Mouse (Mus musculus): ENCODE data around the gene Arhgef10l.

DNA sequence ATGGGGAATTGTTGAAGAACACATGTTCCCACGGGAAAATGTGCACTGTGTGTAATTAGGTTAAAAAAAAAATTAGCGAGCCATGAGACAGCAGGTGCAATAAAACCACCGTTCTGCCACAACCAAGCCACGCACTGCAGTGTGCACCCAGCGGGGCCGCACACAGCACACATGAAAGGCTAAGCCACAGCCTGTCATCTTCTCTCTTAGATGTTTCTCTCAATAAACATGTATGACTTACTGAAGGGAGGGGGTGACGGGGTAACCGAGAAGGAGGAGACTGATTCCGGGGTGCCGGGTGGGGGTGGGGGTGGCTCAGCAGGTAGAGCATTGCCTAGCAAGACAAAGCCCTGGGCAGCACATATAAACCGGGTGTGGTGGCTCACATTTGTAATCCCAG lies 64.7 kb downstream of the Arhgef10l start:
- no peak for TF ChIP-seq POLR2A (IDR thresholded peaks at IDR 0.05; ENCODE audit: insufficient read length, low read depth)
- TF ChIP-seq MAX (IDR thresholded peaks at IDR 0.05; ENCODE audit: low read depth): no peak
- TF ChIP-seq TCF12 (IDR thresholded peaks at IDR 0.05; ENCODE audit: insufficient read depth, poor library complexity, severe bottlenecking): no peak
- TF ChIP-seq CEBPB (IDR thresholded peaks at IDR 0.05; ENCODE audit: insufficient read depth, poor library complexity, severe bottlenecking): no peak
- TF ChIP-seq MYOD1 (IDR thresholded peaks at IDR 0.05; ENCODE audit: control insufficient read depth in 1 of 3, insufficient read length in 2 of 3, low read depth in 2 of 3): peak in 1 of 3 experiments; percentile 45
- TF ChIP-seq SRF (IDR thresholded peaks at IDR 0.05; ENCODE audit: control insufficient read depth, insufficient read length, low read depth): no peak
